Mouse (Mus musculus) thymus, adult 2 months (tissue): Measurements from ENCODE around the gene Shroom1.

Experiments
- CTCF ChIP-seq: fragments of 200-500 bp; IDR thresholded peaks from 2 replicates; pipeline ENCODE4 v1.5.1; 2012; ENCODE audit warnings: mild to moderate bottlenecking, control low read depth, low read length, moderate library complexity, borderline replicate concordance; ENCODE audit not compliant: control insufficient read depth, poor library complexity, insufficient read depth; ENCODE audit errors: extremely low read depth
- POLR2A ChIP-seq: fragments of 200-500 bp; IDR thresholded peaks from 2 replicates; pipeline ENCODE4 v1.6.1; 2012; ENCODE audit warnings: mild to moderate bottlenecking, low read length, control low read depth, moderate library complexity; ENCODE audit not compliant: control insufficient read depth, poor library complexity, insufficient read depth; ENCODE audit errors: extremely low read depth

- no peak for TF ChIP-seq CTCF
- no peak for TF ChIP-seq POLR2A
Observed at GRCm38 (mm10) chr11:53411738-53412137, 45.3 kb upstream of the Shroom1 start.
